Mouse (Mus musculus) frontal cortex, adult (tissue): ENCODE results near the gene Gstm1.
A peak's percentile ranks its signal among the peaks of the same experiment; 100 is the strongest.
"Not testable (repeated sequence)": the region's sequence is repeated elsewhere in the genome, so short reads cannot be mapped to it uniquely, and the experiment has no call there.

Experiments used
- ATAC-seq: cut with Nextera tagmentation; 2 replicates; pipeline ENCODE4 v1.9.2; 2017; ENCODE audit warnings: mild to moderate bottlenecking, moderate library complexity, mixed read lengths; ENCODE audit not compliant: low TSS enrichment

Gstm1 gene

GRCm38 (mm10) chr3:108016468-108016867 is 1.3 kb downstream of the Gstm1 start:
- ATAC-seq = not testable (repeated sequence)

- no peak for ATAC-seq
Measured at GRCm38 (mm10) chr3:108014974-108015346, 2.8 kb downstream of the Gstm1 start.

- no peak for ATAC-seq
Measured at GRCm38 (mm10) chr3:108014098-108014973, 3.4 kb downstream of the Gstm1 start.

- peak; percentile 33 for ATAC-seq
Measured at GRCm38 (mm10) chr3:108013331-108013871, 4.4 kb downstream of the Gstm1 start.

GRCm38 (mm10) chr3:108011558-108011957 is 6.2 kb downstream of the Gstm1 start:
- ATAC-seq = no peak

GRCm38 (mm10) chr3:108010286-108010685 is 7.5 kb downstream of the Gstm1 start:
- 0 out of 2 replicates have a peak, but pooled peaks have one; percentile 18 for ATAC-seq

- no peak for ATAC-seq
Measured at GRCm38 (mm10) chr3:108002021-108002420, 15.8 kb downstream of the Gstm1 start.

GRCm38 (mm10) chr3:107999491-107999890 is 18.3 kb downstream of the Gstm1 start:
- ATAC-seq = no peak

- no peak for ATAC-seq
Measured at GRCm38 (mm10) chr3:107998591-107998990, 19.2 kb downstream of the Gstm1 start.

- ATAC-seq = no peak
Measured at GRCm38 (mm10) chr3:107996576-107996975, 21.2 kb downstream of the Gstm1 start.

GRCm38 (mm10) chr3:107995974-107996373 is 21.8 kb downstream of the Gstm1 start:
- not testable (repeated sequence) for ATAC-seq

GRCm38 (mm10) chr3:107986041-107986562 is 31.7 kb downstream of the Gstm1 start, which contains the start of gene Gstm2:
Gene Gstm2 (minus strand): TSS chr3:107986453.
- no peak for ATAC-seq

- not testable (repeated sequence) for ATAC-seq
Measured at GRCm38 (mm10) chr3:107985141-107985540, 32.6 kb downstream of the Gstm1 start.

GRCm38 (mm10) chr3:107984471-107984870 is 33.3 kb downstream of the Gstm1 start:
- ATAC-seq = no peak

- ATAC-seq = no peak
Measured at GRCm38 (mm10) chr3:107983771-107984170, 34.0 kb downstream of the Gstm1 start.

GRCm38 (mm10) chr3:107982726-107983125 is 35.0 kb downstream of the Gstm1 start:
- ATAC-seq = peak; percentile 85

- ATAC-seq = no peak
Measured at GRCm38 (mm10) chr3:107981261-107981660, 36.5 kb downstream of the Gstm1 start.

GRCm38 (mm10) chr3:107977691-107978090 is 40.1 kb downstream of the Gstm1 start:
- no peak for ATAC-seq

GRCm38 (mm10) chr3:107974237-107974636 is 43.5 kb downstream of the Gstm1 start:
- ATAC-seq = no peak

- no peak for ATAC-seq
Measured at GRCm38 (mm10) chr3:107972070-107972469, 45.7 kb downstream of the Gstm1 start.

- ATAC-seq = not testable (repeated sequence)
Measured at GRCm38 (mm10) chr3:107971101-107971500, 46.7 kb downstream of the Gstm1 start.

- ATAC-seq = no peak
Measured at GRCm38 (mm10) chr3:107968724-107969395, 48.9 kb downstream of the Gstm1 start, which contains the start of gene Gstm3. Gene Gstm3 (minus strand): TSS chr3:107969283.
